10 mouse cellular contexts compared by ENCODE assay signal in the genomic region with DNA sequence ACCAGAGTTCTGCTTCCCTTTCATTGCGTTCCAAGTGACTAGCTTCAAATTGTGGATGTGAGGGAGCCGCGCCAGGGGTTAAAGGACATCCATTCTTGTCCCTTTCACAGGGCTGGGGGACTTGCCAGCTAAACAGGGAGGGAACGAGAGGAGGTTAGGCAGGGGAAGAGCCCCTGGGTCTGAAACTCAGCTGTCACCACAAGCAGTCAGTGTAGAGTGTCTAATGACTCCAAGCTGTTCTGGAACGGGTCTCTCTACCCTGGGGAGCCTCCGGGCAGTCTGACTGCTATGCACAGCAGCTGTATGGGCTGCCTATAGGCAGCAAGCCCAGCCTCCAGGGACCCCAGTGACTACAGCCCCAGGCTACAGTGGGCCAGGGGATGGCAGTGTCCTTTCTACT. TPM values are rescaled to one million over a fixed set of nuclear protein-coding genes. Genes with fewer than 3 reads are reported as not detected.
DNase-seq lines count a peak whose midpoint lies in the region; ATAC-seq and TF ChIP-seq lines count a peak whose summit lies in the region.
"Had no signal": no experiment of that assay in that cellular context is flagged by ENCODE, and none has a peak within 500 bp of the region (broad histone marks: within the 10 kb centered on the region; RNA-seq: fewer than 3 reads in every experiment).

No protein-coding gene starts in this region.

- H3K36me3 ChIP-seq in intestine, embryonic 16.5 days (ENCODE audit: control insufficient read depth, insufficient read depth, low read length) = no peaks in the 10 kb centered on the region
- no peaks in the 10 kb centered on the region for H3K36me3 ChIP-seq in intestine, postnatal 0 days (ENCODE audit: control insufficient read depth, insufficient read depth)
- no peaks in the 10 kb centered on the region for H3K36me3 ChIP-seq in embryonic facial prominence, embryonic 11.5 days (replicated peaks; ENCODE audit: control insufficient read depth, insufficient read depth, low read depth, low read length)
- H3K36me3 ChIP-seq in limb, embryonic 12.5 days = no peaks in the 10 kb centered on the region
- H3K36me3 ChIP-seq in midbrain, postnatal 0 days (ENCODE audit: insufficient read depth, low read length) = no peaks in the 10 kb centered on the region

- no peak overlapping the region for H3K4me3 ChIP-seq in intestine, embryonic 16.5 days (ENCODE audit: low read length)
- no peak overlapping the region for H3K4me3 ChIP-seq in intestine, postnatal 0 days (ENCODE audit: low read depth, low read length)
- H3K4me3 ChIP-seq in embryonic facial prominence, embryonic 11.5 days (ENCODE audit: low read depth, low read length) = no peak overlapping the region
- no peak overlapping the region for H3K4me3 ChIP-seq in limb, embryonic 12.5 days (replicated peaks)
- no peak overlapping the region for H3K4me3 ChIP-seq in midbrain, postnatal 0 days (ENCODE audit: low read depth, low read length)

- H3K4me1 ChIP-seq in intestine, embryonic 16.5 days (ENCODE audit: control insufficient read depth, insufficient read depth, low read length) = no peaks in the 10 kb centered on the region; the same call in 1 of the 2 replicates
- no peaks in the 10 kb centered on the region for H3K4me1 ChIP-seq in intestine, postnatal 0 days (replicated peaks; ENCODE audit: control insufficient read depth, insufficient read depth, low read length)
- peaks cover 4% of the 10 kb centered on the region for H3K4me1 ChIP-seq in embryonic facial prominence, embryonic 11.5 days (ENCODE audit: control insufficient read depth, insufficient read depth, low read length)
- H3K4me1 ChIP-seq in limb, embryonic 12.5 days (replicated peaks) = peaks cover 10% of the 10 kb centered on the region
- H3K4me1 ChIP-seq in midbrain, postnatal 0 days (ENCODE audit: insufficient read depth, low read length) = 0 out of 2 replicates have a peak, but pooled peaks cover 4% of the 10 kb centered on the region

- no peaks in the 10 kb centered on the region for H3K9me3 ChIP-seq in intestine, embryonic 16.5 days (ENCODE audit: control insufficient read depth, low read length)
- no peaks in the 10 kb centered on the region for H3K9me3 ChIP-seq in intestine, postnatal 0 days (ENCODE audit: control insufficient read depth)
- H3K9me3 ChIP-seq in embryonic facial prominence, embryonic 11.5 days (replicated peaks; ENCODE audit: control insufficient read depth, low read length) = no peaks in the 10 kb centered on the region
- H3K9me3 ChIP-seq in limb, embryonic 12.5 days = no peaks in the 10 kb centered on the region
- H3K9me3 ChIP-seq in midbrain, postnatal 0 days (ENCODE audit: low read length) = no peaks in the 10 kb centered on the region

- no peak overlapping the region for H3K27ac ChIP-seq in intestine, embryonic 16.5 days (ENCODE audit: low read length)
- H3K27ac ChIP-seq in intestine, postnatal 0 days (ENCODE audit: low read depth, low read length) = no peak overlapping the region
- H3K27ac ChIP-seq in embryonic facial prominence, embryonic 11.5 days (replicated peaks; ENCODE audit: low read depth, low read length) = no peak overlapping the region
- no peak overlapping the region for H3K27ac ChIP-seq in limb, embryonic 12.5 days
- H3K27ac ChIP-seq in midbrain, postnatal 0 days (ENCODE audit: low read depth, low read length) = no peak overlapping the region

- TF ChIP-seq CTCF in intestine, postnatal 0 days (IDR thresholded peaks at IDR 0.05; ENCODE audit: low read depth) = no peak
- no peak for TF ChIP-seq CTCF in midbrain, postnatal 0 days (IDR thresholded peaks at IDR 0.05)

- H3K9ac ChIP-seq in intestine, embryonic 16.5 days (ENCODE audit: low read depth, low read length) = no peak overlapping the region
- no peak overlapping the region for H3K9ac ChIP-seq in intestine, postnatal 0 days (ENCODE audit: low read depth, low read length)
- H3K9ac ChIP-seq in embryonic facial prominence, embryonic 11.5 days (replicated peaks; ENCODE audit: low read length) = no peak overlapping the region
- H3K9ac ChIP-seq in limb, embryonic 12.5 days (replicated peaks) = no peak overlapping the region
- no peak overlapping the region for H3K9ac ChIP-seq in midbrain, postnatal 0 days (replicated peaks; ENCODE audit: low read length, poor library complexity, severe bottlenecking)

- peak; percentile 46; the same call in 1 of the 2 replicates for ATAC-seq in intestine, embryonic 16.5 days
- ATAC-seq in intestine, postnatal 0 days = no peak
- peak; percentile 82 for ATAC-seq in embryonic facial prominence, embryonic 11.5 days (replicated peaks; ENCODE audit: insufficient number of reproducible peaks, low FRiP score, low TSS enrichment, low read depth)
- peak; percentile 64 for ATAC-seq in limb, embryonic 12.5 days (ENCODE audit: insufficient number of reproducible peaks, insufficient read depth, low FRiP score, low TSS enrichment, low read depth)
- no peak for ATAC-seq in midbrain, postnatal 0 days (ENCODE audit: low FRiP score)
- no peak for ATAC-seq in activated CD4-positive, CD25-positive, alpha-beta regulatory T cell, adult 4 months

- H3K27me3 ChIP-seq in intestine, embryonic 16.5 days (replicated peaks; ENCODE audit: control insufficient read depth, insufficient read depth, low read length) = no peaks in the 10 kb centered on the region
- no peaks in the 10 kb centered on the region for H3K27me3 ChIP-seq in intestine, postnatal 0 days (replicated peaks; ENCODE audit: control insufficient read depth, insufficient read depth, low read length)
- no peaks in the 10 kb centered on the region for H3K27me3 ChIP-seq in embryonic facial prominence, embryonic 11.5 days (ENCODE audit: control insufficient read depth, insufficient read depth, low read length)
- H3K27me3 ChIP-seq in limb, embryonic 12.5 days = no peaks in the 10 kb centered on the region
- no peaks in the 10 kb centered on the region for H3K27me3 ChIP-seq in midbrain, postnatal 0 days (ENCODE audit: insufficient read depth, low read length)

- DNase-seq in embryonic facial prominence, embryonic 11.5 days (ENCODE audit: low spot score) = peak; percentile 68
- peak; percentile 32 for DNase-seq in midbrain, postnatal 0 days (ENCODE audit: low spot score)
- DNase-seq in layer of hippocampus, postnatal 25 days (ENCODE audit: extremely low spot score in 1 of 2, low spot score in 1 of 2) = no peak
- no peak for DNase-seq in liver
- DNase-seq: adrenal gland, postnatal 10 days; cerebellum, adult 9-10 months had no signal

- WGBS in intestine, embryonic 16.5 days = 61% methylated on average over 6 of the region's 6 CpGs
- WGBS in intestine, postnatal 0 days = 59% methylated on average over 6 of the region's 6 CpGs
- 27% methylated on average over 6 of the region's 6 CpGs for WGBS in embryonic facial prominence, embryonic 11.5 days
- WGBS in limb, embryonic 12.5 days = 49% methylated on average over 6 of the region's 6 CpGs
- WGBS in midbrain, postnatal 0 days = 27% methylated on average over 6 of the region's 6 CpGs

- H3K4me2 ChIP-seq in intestine, embryonic 16.5 days (ENCODE audit: low read depth, low read length) = no peak overlapping the region
- H3K4me2 ChIP-seq in intestine, postnatal 0 days (replicated peaks; ENCODE audit: low read depth) = no peak overlapping the region
- no peak overlapping the region for H3K4me2 ChIP-seq in embryonic facial prominence, embryonic 11.5 days (ENCODE audit: low read depth, low read length)
- H3K4me2 ChIP-seq in limb, embryonic 12.5 days = no peak overlapping the region
- no peak overlapping the region for H3K4me2 ChIP-seq in midbrain, postnatal 0 days (ENCODE audit: low read depth, low read length, poor library complexity, severe bottlenecking)

RNA-seq across cellular contexts. Expression of gene Col13a1, which starts 38.0 kb away (rescaled TPM):
- polyA plus RNA-seq in intestine, embryonic 16.5 days (2015; fragmentation: Nextera tagmentation; extraction: Ambion mirVana) = 4.5 and 5.7 TPM in 2 replicates
- polyA plus RNA-seq in intestine, postnatal 0 days (2015; fragmentation: Nextera tagmentation; extraction: Ambion mirVana) = 5.4 and 5.7 TPM in 2 replicates
- polyA plus RNA-seq in embryonic facial prominence, embryonic 11.5 days (2014; fragmentation: Nextera tagmentation; extraction: Ambion mirVana) = 4.3 and 4.6 TPM in 2 replicates
- polyA plus RNA-seq in limb, embryonic 12.5 days (2016; fragmentation: Nextera tagmentation; extraction: Ambion mirVana) = 3.0 and 3.9 TPM in 2 replicates
- 2.6 and 3.7 TPM in 2 replicates for total RNA-seq in midbrain, postnatal 0 days (2014; rRNA removed)
- polyA plus RNA-seq in midbrain, postnatal 0 days (2015; fragmentation: Nextera tagmentation; extraction: Ambion mirVana) = 1.2 TPM in 2 replicates
- not detected for polyA plus RNA-seq in activated CD4-positive, CD25-positive, alpha-beta regulatory T cell, adult 4 months (2017; shearing (Covaris generic))
- total RNA-seq in layer of hippocampus, postnatal 25 days (2021) = 1 to 10 TPM in 1 of 2 experiments, under 1 TPM in 1; 0.77 to 1.3 TPM

Comparison
In these comparisons a context has a peak if more than half of its experiments do, and no peak if none do; other contexts are left out.
1. ATAC-seq: peak in intestine, embryonic 16.5 days (single experiment), embryonic facial prominence, embryonic 11.5 days (single experiment) and limb, embryonic 12.5 days (single experiment); none in intestine, postnatal 0 days (single experiment), midbrain, postnatal 0 days (single experiment) and activated CD4-positive, CD25-positive, alpha-beta regulatory T cell, adult 4 months (single experiment).
2. DNase-seq: peak in embryonic facial prominence, embryonic 11.5 days (single experiment) and midbrain, postnatal 0 days (single experiment); none in layer of hippocampus, postnatal 25 days (0 of 2) and liver (single experiment).